Mouse (Mus musculus): ENCODE results near the gene Zfp263. TPM values are rescaled to one million over a fixed set of nuclear protein-coding genes. Genes with fewer than 3 reads are reported as not detected.

Gene Zfp263
- total RNA-seq, 2 experiments from 2014 or later: 18.5 to 18.7 TPM

DNA sequence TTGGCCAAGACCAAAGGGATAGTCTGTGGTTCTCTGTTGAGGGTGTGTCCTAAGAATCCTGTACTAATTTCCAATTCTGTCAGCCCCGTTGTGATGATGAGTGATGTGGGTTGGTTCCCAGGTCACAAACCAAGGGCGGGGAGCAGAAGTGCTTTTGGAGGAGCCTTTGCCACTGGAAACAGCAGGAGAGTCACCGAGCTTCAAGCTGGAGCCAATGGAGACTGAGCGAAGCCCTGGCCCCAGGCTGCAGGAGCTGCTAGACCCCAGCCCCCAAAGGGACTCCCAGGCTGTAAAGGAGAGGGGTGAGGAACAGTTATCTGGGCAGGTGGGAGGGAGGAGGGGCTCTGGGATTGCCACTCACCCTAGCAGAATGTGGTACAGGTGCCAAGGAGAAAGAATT is 1.8 kb downstream of the Zfp263 start:
- H3K4me3 ChIP-seq: no peak overlapping the region; the same call in 1 of the 2 replicates
- no peak for DNase-seq (ENCODE audit: extremely low spot score in 1 of 2, low spot score in 2 of 2)
- no peak overlapping the region for H3K27ac ChIP-seq
- intact Hi-C loops (cut with DNase I): loop anchor here (10.0 kb wide), 2 partner anchors 99 to 259 kb away; partner anchors contain the start of genes Slx4 and Zfp174
- no peak for TF ChIP-seq CTCF (IDR thresholded peaks at IDR 0.05)

DNA sequence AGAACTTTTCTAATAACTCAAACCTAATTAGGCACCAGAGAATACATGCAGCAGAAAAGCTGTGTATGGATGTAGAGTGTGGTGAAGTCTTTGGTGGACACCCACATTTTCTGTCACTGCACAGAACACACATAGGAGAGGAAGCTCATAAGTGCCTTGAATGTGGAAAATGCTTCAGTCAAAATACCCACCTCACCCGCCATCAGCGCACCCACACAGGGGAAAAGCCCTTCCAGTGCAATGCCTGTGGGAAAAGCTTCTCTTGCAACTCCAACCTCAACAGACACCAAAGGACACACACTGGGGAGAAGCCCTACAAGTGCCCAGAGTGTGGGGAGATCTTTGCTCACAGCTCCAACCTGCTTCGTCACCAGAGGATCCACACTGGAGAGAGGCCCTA is 5.1 kb downstream of the Zfp263 start:
- no peak for TF ChIP-seq CTCF (IDR thresholded peaks at IDR 0.05)
- no peak for DNase-seq (ENCODE audit: extremely low spot score in 1 of 2, low spot score in 2 of 2)
- no peak overlapping the region for H3K27ac ChIP-seq
- intact Hi-C loops (cut with DNase I): loop anchor here (10.0 kb wide), 2 partner anchors 96 to 256 kb away; partner anchors contain the start of genes Slx4 and Zfp174
- H3K4me3 ChIP-seq: no peak overlapping the region

GRCm38 (mm10) chr16:3771603-3772002 is 27.7 kb downstream of the Zfp263 start:
- no peak overlapping the region for H3K4me3 ChIP-seq
- DNase-seq (ENCODE audit: extremely low spot score in 1 of 2, low spot score in 2 of 2): no peak
- no peak for TF ChIP-seq CTCF (IDR thresholded peaks at IDR 0.05)
- intact Hi-C loops (cut with DNase I): no loop called here
- no peak overlapping the region for H3K27ac ChIP-seq

- intact Hi-C loops (cut with DNase I): no loop called here
- DNase-seq (ENCODE audit: extremely low spot score in 1 of 2, low spot score in 2 of 2): no peak
- H3K4me3 ChIP-seq: no peak overlapping the region
- TF ChIP-seq CTCF (IDR thresholded peaks at IDR 0.05): no peak
- no peak overlapping the region for H3K27ac ChIP-seq
Measured at GRCm38 (mm10) chr16:3776365-3776764, 32.5 kb downstream of the Zfp263 start.

GRCm38 (mm10) chr16:3777986-3778385 is 34.1 kb downstream of the Zfp263 start:
- no peak for TF ChIP-seq CTCF (IDR thresholded peaks at IDR 0.05)

DNA sequence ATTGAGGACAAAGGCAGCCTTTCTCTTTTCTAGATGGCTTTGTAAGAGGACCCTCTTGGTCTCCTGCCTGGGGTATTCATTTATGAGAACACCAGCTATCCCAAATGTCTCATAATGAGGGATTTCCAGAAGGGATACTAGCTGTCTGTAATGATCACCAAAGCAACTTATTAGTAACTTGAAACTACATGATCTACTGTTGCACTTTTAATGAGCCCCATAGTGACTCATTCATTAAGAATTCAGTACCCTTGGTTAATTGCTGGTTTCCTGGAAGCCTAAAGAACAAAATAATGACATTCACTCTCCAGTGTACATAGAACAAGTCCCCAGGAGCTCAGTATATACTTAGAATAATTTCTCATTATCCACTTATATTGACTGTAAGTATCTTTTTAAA is 37.3 kb downstream of the Zfp263 start:
- no peak for TF ChIP-seq CTCF (IDR thresholded peaks at IDR 0.05)
- intact Hi-C loops (cut with DNase I): no loop called here
- Histone ChIP-seq H3K27ac (no peak overlapping the region), H3K4me3 (no peak overlapping the region)
- no peak for DNase-seq (ENCODE audit: extremely low spot score in 1 of 2, low spot score in 2 of 2)

More at GRCm38 (mm10) chr16:3777986-3778385, 34.1 kb downstream of the Zfp263 start:
- Histone ChIP-seq H3K27ac (no peak overlapping the region), H3K4me3 (no peak overlapping the region)
- DNase-seq (ENCODE audit: extremely low spot score in 1 of 2, low spot score in 2 of 2): no peak
- intact Hi-C loops (cut with DNase I): no loop called here

DNA sequence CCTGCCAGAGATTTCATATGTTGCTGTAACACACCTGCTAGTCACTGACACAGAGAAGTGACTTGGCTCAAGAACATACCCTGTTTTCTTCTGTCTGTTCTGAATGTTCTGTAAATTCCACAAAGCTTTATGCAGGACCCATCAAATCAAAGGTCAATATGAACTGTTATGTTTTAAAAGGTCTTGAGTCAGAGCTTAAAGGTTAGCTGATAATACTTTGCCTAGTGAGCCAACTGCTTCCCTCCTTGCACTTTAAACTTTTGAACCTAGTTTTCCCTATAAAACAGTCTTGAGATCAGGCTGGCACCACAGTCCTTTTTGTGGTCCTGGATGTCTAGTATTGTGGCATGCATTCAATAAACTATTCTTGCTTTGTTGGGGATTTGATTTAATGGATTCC is 44.5 kb downstream of the Zfp263 start:
- Histone ChIP-seq H3K27ac (no peak overlapping the region), H3K4me3 (no peak overlapping the region)
- TF ChIP-seq CTCF (IDR thresholded peaks at IDR 0.05): no peak
- DNase-seq (ENCODE audit: extremely low spot score in 1 of 2, low spot score in 2 of 2): no peak
- intact Hi-C loops (cut with DNase I): no loop called here

Other genes starting within 250 kb of the Zfp263 start
- not detected for gene Olfr161, start 153.1 kb upstream of the Zfp263 start, total RNA-seq (2021)
- not detected for gene Mefv, start 26.0 kb upstream of the Zfp263 start, total RNA-seq (2021)
- gene Olfr15, start 86.8 kb downstream of the Zfp263 start, total RNA-seq (2021): not detected
- gene Zfp174, start 103.2 kb downstream of the Zfp263 start, total RNA-seq (2021): 1 to 10 TPM; 4.0 to 5.0 TPM
- 100 to 1,000 TPM; 107 to 119 TPM for gene Naa60, start 128.3 kb downstream of the Zfp263 start, total RNA-seq (2021)
- 10 to 100 TPM; 26.4 to 28.9 TPM for gene Zfp597, start 140.5 kb downstream of the Zfp263 start, total RNA-seq (2021)
- gene Gm20695, start 140.6 kb downstream of the Zfp263 start, total RNA-seq (2021): 1 to 10 TPM in 1 of 2 experiments, not detected in 1; 1.2 TPM
- 1 to 10 TPM; 5.4 to 8.2 TPM for gene 1700037C18Rik, start 164.6 kb downstream of the Zfp263 start, total RNA-seq (2021)
- 10 to 100 TPM; 28.1 to 31.6 TPM for gene Cluap1, start 164.7 kb downstream of the Zfp263 start, total RNA-seq (2021)
- 1 to 10 TPM; 2.5 to 2.8 TPM for gene Nlrc3, start 232.5 kb downstream of the Zfp263 start, total RNA-seq (2021)